Mouse (Mus musculus) G1E (cell line): Measurements from ENCODE around the gene Adrm1.

Experiments
- CTCF ChIP-seq: IDR thresholded peaks from 2 replicates; pipeline ENCODE4 v1.5.1; 2012; ENCODE audit warnings: low read depth, low read length, inconsistent platforms, mixed read lengths
- GATA1 ChIP-seq: IDR thresholded peaks from 2 replicates; pipeline ENCODE4 v1.6.1; 2012; ENCODE audit warnings: borderline replicate concordance, low read length, inconsistent platforms, mixed read lengths
- GATA2 ChIP-seq: IDR thresholded peaks from 2 replicates; pipeline ENCODE4 v1.6.1; 2012; ENCODE audit warnings: low read depth, low read length, inconsistent platforms, borderline replicate concordance
- TAL1 ChIP-seq: conservative IDR thresholded peaks from 2 replicates; pipeline ENCODE4 v1.6.1; 2012; ENCODE audit warnings: low read depth, low read length, inconsistent platforms, mixed read lengths

DNA sequence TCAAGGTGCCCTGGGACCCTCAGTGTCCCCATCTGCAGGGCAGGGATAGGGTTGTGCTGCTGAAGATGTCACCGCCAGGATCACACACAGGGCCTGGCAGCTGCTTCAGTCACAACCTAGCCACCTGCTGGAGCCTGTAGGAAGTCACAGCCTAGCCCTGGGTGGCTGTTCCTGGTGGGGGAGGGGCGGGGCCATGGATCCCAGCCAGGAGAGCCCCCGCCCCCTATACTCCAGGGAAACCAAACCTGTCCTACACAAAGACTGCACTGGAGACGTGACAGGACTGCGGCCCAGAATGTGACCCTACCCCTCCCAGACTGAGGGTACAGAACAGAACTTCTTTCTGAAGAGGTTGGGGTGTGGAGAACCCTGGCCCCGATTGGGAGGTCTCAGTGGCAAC, 51.0 kb downstream of the Adrm1 start:
- TF ChIP-seq GATA2 (no peak), GATA1 (no peak), CTCF (no peak), TAL1 (no peak)
